Mouse (Mus musculus): ENCODE data around the gene Mrpl20. TPM values are rescaled to one million over a fixed set of nuclear protein-coding genes. Genes with fewer than 3 reads are reported as not detected.
A peak's percentile ranks its signal among the peaks of the same experiment; 100 is the strongest.

The Mrpl20 gene
- polyA plus RNA-seq (2014; fragmentation: Nextera tagmentation; extraction: Ambion mirVana) = 238 and 245 TPM in 2 replicates

- 10% methylated on average over 12 of the region's 12 CpGs for WGBS
- peak within 1 kb of the TSS; percentile 55 for H3K4me2 ChIP-seq (ENCODE audit: low read depth, severe bottlenecking)
- peak within 1 kb of the TSS; percentile 74 for H3K9ac ChIP-seq (ENCODE audit: low read length)
- H3K36me3 ChIP-seq (ENCODE audit: control insufficient read depth, insufficient read depth, low read length) = peaks cover 4% of the 10 kb centered on the region; the same call in 1 of the 2 replicates
- ATAC-seq (ENCODE audit: insufficient number of reproducible peaks, low FRiP score, low TSS enrichment, low read depth) = no peak
- H3K9me3 ChIP-seq (ENCODE audit: control insufficient read depth, low read length) = no peaks in the 10 kb centered on the region
- H3K27me3 ChIP-seq (ENCODE audit: control insufficient read depth, insufficient read depth, low read length) = no peaks in the 10 kb centered on the region
- H3K4me1 ChIP-seq (ENCODE audit: control insufficient read depth, insufficient read depth, low read length) = peaks cover 9% of the 10 kb centered on the region; the same call in 1 of the 2 replicates
- H3K4me3 ChIP-seq (ENCODE audit: low read depth, low read length) = peak within 1 kb of the TSS; percentile 82
- H3K27ac ChIP-seq (replicated peaks; ENCODE audit: low read depth, low read length) = no peak within 1 kb of the TSS
- DNase-seq (ENCODE audit: low spot score) = peak; percentile 34
These were observed at the start of gene Mrpl20 for GRCm38 (mm10) chr4:155802741-155803339. Gene Mrpl20, plus strand, starts transcription at chr4:155802878.

GRCm38 (mm10) chr4:155757011-155757410, 45.7 kb upstream of the Mrpl20 start:
- no peak for ATAC-seq (ENCODE audit: insufficient number of reproducible peaks, low FRiP score, low TSS enrichment, low read depth)
- H3K4me3 ChIP-seq (ENCODE audit: low read depth, low read length) = no peak overlapping the region

GRCm38 (mm10) chr4:155759862-155760612, 42.6 kb upstream of the Mrpl20 start:
- Histone ChIP-seq H3K36me3 (ENCODE audit: control insufficient read depth, insufficient read depth, low read length) (peaks cover 11% of the 10 kb centered on the region), H3K27ac (replicated peaks; ENCODE audit: low read depth, low read length) (no peak overlapping the region), H3K27me3 (ENCODE audit: control insufficient read depth, insufficient read depth, low read length) (no peaks in the 10 kb centered on the region), H3K4me2 (ENCODE audit: low read depth, severe bottlenecking) (peak overlapping the region; percentile 85), H3K9ac (ENCODE audit: low read length) (peak overlapping the region; percentile 71), H3K4me1 (ENCODE audit: control insufficient read depth, insufficient read depth, low read length) (peaks cover 12% of the 10 kb centered on the region), H3K4me3 (ENCODE audit: low read depth, low read length) (peak overlapping the region; percentile 89), H3K9me3 (ENCODE audit: control insufficient read depth, low read length) (no peaks in the 10 kb centered on the region)
- DNase-seq (ENCODE audit: low spot score) = no peak
- WGBS = 3% methylated on average over 10 of the region's 10 CpGs
- 0 out of 2 replicates have a peak, but pooled peaks have one; percentile 15 for ATAC-seq (ENCODE audit: insufficient number of reproducible peaks, low FRiP score, low TSS enrichment, low read depth)

More at GRCm38 (mm10) chr4:155757011-155757410, 45.7 kb upstream of the Mrpl20 start:
- Histone ChIP-seq H3K27me3 (ENCODE audit: control insufficient read depth, insufficient read depth, low read length) (no peaks in the 10 kb centered on the region), H3K4me1 (ENCODE audit: control insufficient read depth, insufficient read depth, low read length) (peaks cover 12% of the 10 kb centered on the region), H3K4me2 (ENCODE audit: low read depth, severe bottlenecking) (no peak overlapping the region), H3K36me3 (ENCODE audit: control insufficient read depth, insufficient read depth, low read length) (peaks cover 20% of the 10 kb centered on the region), H3K9ac (ENCODE audit: low read length) (no peak overlapping the region), H3K27ac (replicated peaks; ENCODE audit: low read depth, low read length) (no peak overlapping the region), H3K9me3 (ENCODE audit: control insufficient read depth, low read length) (no peaks in the 10 kb centered on the region)
- no peak for DNase-seq (ENCODE audit: low spot score)
- 95% methylated on average over 12 of the region's 12 CpGs for WGBS

GRCm38 (mm10) chr4:155760613-155761355, 41.9 kb upstream of the Mrpl20 start, which contains the start of gene Atad3a:
Gene Atad3a, minus strand, starts transcription at chr4:155761093.
- peak within 1 kb of the TSS; percentile 89 for H3K4me3 ChIP-seq (ENCODE audit: low read depth, low read length)
- WGBS = under 1% methylated on average over 68 of the region's 68 CpGs
- ATAC-seq (ENCODE audit: insufficient number of reproducible peaks, low FRiP score, low TSS enrichment, low read depth) = peak; percentile 96
- peak within 1 kb of the TSS; percentile 78 for H3K9ac ChIP-seq (ENCODE audit: low read length)
- peaks cover 7% of the 10 kb centered on the region for H3K36me3 ChIP-seq (ENCODE audit: control insufficient read depth, insufficient read depth, low read length)
- DNase-seq (ENCODE audit: low spot score) = peak; percentile 97
- H3K27ac ChIP-seq (replicated peaks; ENCODE audit: low read depth, low read length) = no peak within 1 kb of the TSS
- H3K9me3 ChIP-seq (ENCODE audit: control insufficient read depth, low read length) = no peaks in the 10 kb centered on the region
- no peaks in the 10 kb centered on the region for H3K27me3 ChIP-seq (ENCODE audit: control insufficient read depth, insufficient read depth, low read length)
- peak within 1 kb of the TSS; percentile 85 for H3K4me2 ChIP-seq (ENCODE audit: low read depth, severe bottlenecking)
- peaks cover 12% of the 10 kb centered on the region for H3K4me1 ChIP-seq (ENCODE audit: control insufficient read depth, insufficient read depth, low read length)

GRCm38 (mm10) chr4:155761356-155762099, 41.1 kb upstream of the Mrpl20 start:
- DNase-seq (ENCODE audit: low spot score) = no peak
- 0 out of 2 replicates have a peak, but pooled peaks have one; percentile 14 for ATAC-seq (ENCODE audit: insufficient number of reproducible peaks, low FRiP score, low TSS enrichment, low read depth)
- Histone ChIP-seq H3K9me3 (ENCODE audit: control insufficient read depth, low read length) (no peaks in the 10 kb centered on the region), H3K4me2 (ENCODE audit: low read depth, severe bottlenecking) (peak overlapping the region; percentile 82), H3K27ac (replicated peaks; ENCODE audit: low read depth, low read length) (no peak overlapping the region), H3K9ac (ENCODE audit: low read length) (peak overlapping the region; percentile 78), H3K27me3 (ENCODE audit: control insufficient read depth, insufficient read depth, low read length) (no peaks in the 10 kb centered on the region), H3K4me1 (ENCODE audit: control insufficient read depth, insufficient read depth, low read length) (peaks cover 12% of the 10 kb centered on the region), H3K4me3 (ENCODE audit: low read depth, low read length) (peak overlapping the region; percentile 89), H3K36me3 (ENCODE audit: control insufficient read depth, insufficient read depth, low read length) (peaks cover 3% of the 10 kb centered on the region; the same call in 1 of the 2 replicates)
- WGBS = 3% methylated on average over 28 of the region's 28 CpGs

- DNase-seq (ENCODE audit: low spot score) (no peak), ATAC-seq (ENCODE audit: insufficient number of reproducible peaks, low FRiP score, low TSS enrichment, low read depth) (no peak)
- no peak overlapping the region for H3K4me2 ChIP-seq (ENCODE audit: low read depth, severe bottlenecking)
- no peaks in the 10 kb centered on the region for H3K9me3 ChIP-seq (ENCODE audit: control insufficient read depth, low read length)
- H3K4me3 ChIP-seq (ENCODE audit: low read depth, low read length) = no peak overlapping the region
- WGBS = 93% methylated on average over 3 of the region's 3 CpGs
- H3K27me3 ChIP-seq (ENCODE audit: control insufficient read depth, insufficient read depth, low read length) = no peaks in the 10 kb centered on the region
- H3K36me3 ChIP-seq (ENCODE audit: control insufficient read depth, insufficient read depth, low read length) = peaks cover 3% of the 10 kb centered on the region; the same call in 1 of the 2 replicates
- H3K9ac ChIP-seq (ENCODE audit: low read length) = no peak overlapping the region
- H3K27ac ChIP-seq (replicated peaks; ENCODE audit: low read depth, low read length) = no peak overlapping the region
- peaks cover 12% of the 10 kb centered on the region for H3K4me1 ChIP-seq (ENCODE audit: control insufficient read depth, insufficient read depth, low read length)
These were observed 40.3 kb upstream of the Mrpl20 start for GRCm38 (mm10) chr4:155762357-155762756.

- H3K27ac ChIP-seq (replicated peaks; ENCODE audit: low read depth, low read length) = 0 out of 2 replicates have a peak overlapping the region, but pooled peaks have one; percentile 3
These were observed 33.2 kb upstream of the Mrpl20 start for GRCm38 (mm10) chr4:155769496-155769879.

More at GRCm38 (mm10) chr4:155769496-155769879, 33.2 kb upstream of the Mrpl20 start:
- no peaks in the 10 kb centered on the region for H3K36me3 ChIP-seq (ENCODE audit: control insufficient read depth, insufficient read depth, low read length)
- no peaks in the 10 kb centered on the region for H3K9me3 ChIP-seq (ENCODE audit: control insufficient read depth, low read length)
- no peaks in the 10 kb centered on the region for H3K27me3 ChIP-seq (ENCODE audit: control insufficient read depth, insufficient read depth, low read length)
- peak overlapping the region; percentile 81 for H3K4me2 ChIP-seq (ENCODE audit: low read depth, severe bottlenecking)
- ATAC-seq (ENCODE audit: insufficient number of reproducible peaks, low FRiP score, low TSS enrichment, low read depth) (no peak), DNase-seq (ENCODE audit: low spot score) (no peak)
- peak overlapping the region; percentile 49 for H3K4me3 ChIP-seq (ENCODE audit: low read depth, low read length)
- peak overlapping the region; percentile 91 for H3K9ac ChIP-seq (ENCODE audit: low read length)
- WGBS = 64% methylated on average over 5 of the region's 5 CpGs
- H3K4me1 ChIP-seq (ENCODE audit: control insufficient read depth, insufficient read depth, low read length) = peaks cover 14% of the 10 kb centered on the region; the same call in 1 of the 2 replicates
